8 mouse cellular contexts compared by ENCODE assay signal in the genomic region with DNA sequence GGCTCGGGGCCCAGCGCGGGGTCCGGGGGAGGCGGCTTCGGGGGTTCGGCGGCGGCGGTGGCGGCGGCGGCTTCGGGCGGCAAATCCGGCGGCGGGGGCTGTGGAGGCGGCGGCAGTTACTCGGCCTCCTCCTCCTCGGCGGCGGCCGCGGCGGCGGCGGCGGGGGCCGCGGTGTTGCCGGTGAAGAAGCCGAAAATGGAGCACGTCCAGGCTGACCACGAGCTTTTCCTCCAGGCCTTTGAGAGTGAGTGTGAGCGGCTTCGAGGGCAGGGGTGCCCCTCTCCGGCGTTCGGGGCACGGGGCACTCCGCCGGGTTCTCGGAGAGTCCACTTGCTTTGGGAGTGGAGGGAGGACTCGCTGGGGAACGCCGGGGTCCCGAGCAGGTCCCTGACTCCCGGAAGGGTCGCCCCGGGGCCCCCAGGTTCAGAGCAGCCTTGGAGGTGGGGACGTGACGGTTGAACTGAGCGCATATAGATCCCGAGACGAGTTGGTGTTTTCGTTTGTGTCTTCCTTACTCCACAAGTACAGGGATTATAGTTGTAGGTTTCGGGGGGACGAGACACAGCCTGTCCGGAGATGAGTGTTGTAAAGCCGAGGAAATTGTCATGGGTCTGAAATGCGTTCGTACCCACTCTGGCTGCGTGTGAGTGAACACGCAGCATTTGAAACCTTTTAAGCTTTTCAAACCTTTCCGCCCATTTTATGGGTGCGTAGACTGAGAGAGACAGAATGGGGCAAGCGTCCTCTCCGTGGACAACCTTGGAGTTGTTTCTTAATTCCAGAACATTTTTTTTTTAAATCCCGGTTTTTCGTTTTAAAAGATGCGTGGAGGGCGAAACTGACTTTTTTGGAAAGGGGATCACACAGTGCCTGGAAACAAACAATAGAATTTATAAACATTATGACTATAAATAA. TPM values are rescaled to one million over a fixed set of nuclear protein-coding genes. Genes with fewer than 3 reads are reported as not detected.
DNase-seq lines count a peak whose midpoint lies in the region; ATAC-seq and TF ChIP-seq lines count a peak whose summit lies in the region.

No protein-coding gene starts in this region.

- peaks cover 7% of the 10 kb centered on the region; the same call in 1 of the 2 replicates for H3K4me1 ChIP-seq in kidney, embryonic 16.5 days (ENCODE audit: insufficient read depth, low read length)
- peaks cover 15% of the 10 kb centered on the region for H3K4me1 ChIP-seq in G1E (ENCODE audit: insufficient read depth, low read depth, low read length)
- H3K4me1 ChIP-seq in embryonic facial prominence, embryonic 12.5 days, result peaks cover 3% of the 10 kb centered on the region; the same call in 1 of the 2 replicates
- peaks cover 7% of the 10 kb centered on the region; the same call in 1 of the 2 replicates for H3K4me1 ChIP-seq in hindbrain, embryonic 15.5 days (replicated peaks)

- peak overlapping the region; percentile 100 for H3K27ac ChIP-seq in kidney, embryonic 16.5 days (ENCODE audit: low read length)
- H3K27ac ChIP-seq in embryonic facial prominence, embryonic 12.5 days, result peak overlapping the region; percentile 100
- H3K27ac ChIP-seq in hindbrain, embryonic 15.5 days (replicated peaks), result peak overlapping the region; percentile 98

- no peaks in the 10 kb centered on the region for H3K27me3 ChIP-seq in kidney, embryonic 16.5 days (ENCODE audit: insufficient read depth, low read length)
- H3K27me3 ChIP-seq in G1E (ENCODE audit: insufficient read depth, low read length), result no peaks in the 10 kb centered on the region
- no peaks in the 10 kb centered on the region for H3K27me3 ChIP-seq in embryonic facial prominence, embryonic 12.5 days
- H3K27me3 ChIP-seq in hindbrain, embryonic 15.5 days, result no peaks in the 10 kb centered on the region

- H3K9me3 ChIP-seq in kidney, embryonic 16.5 days (ENCODE audit: low read length), result no peaks in the 10 kb centered on the region
- no peaks in the 10 kb centered on the region for H3K9me3 ChIP-seq in G1E (replicated peaks)
- H3K9me3 ChIP-seq in embryonic facial prominence, embryonic 12.5 days, result no peaks in the 10 kb centered on the region
- H3K9me3 ChIP-seq in hindbrain, embryonic 15.5 days, result no peaks in the 10 kb centered on the region

- H3K9ac ChIP-seq in kidney, embryonic 16.5 days (replicated peaks; ENCODE audit: low read length), result peak overlapping the region; percentile 92
- H3K9ac ChIP-seq in embryonic facial prominence, embryonic 12.5 days, result peak overlapping the region; percentile 96
- H3K9ac ChIP-seq in hindbrain, embryonic 15.5 days, result peak overlapping the region; percentile 92

- H3K4me2 ChIP-seq in kidney, embryonic 16.5 days (replicated peaks; ENCODE audit: low read depth, low read length), result peak overlapping the region; percentile 67
- H3K4me2 ChIP-seq in embryonic facial prominence, embryonic 12.5 days (replicated peaks), result peak overlapping the region; percentile 59
- H3K4me2 ChIP-seq in hindbrain, embryonic 15.5 days, result peak overlapping the region; percentile 75

- no peak for DNase-seq in kidney, adult 8-10 months
- peak; percentile 6 for DNase-seq in G1E (ENCODE audit: low spot score)
- peak; percentile 6 for DNase-seq in lung, postnatal 14 days
- peak; percentile 50 for DNase-seq in thymus, postnatal 0 days (ENCODE audit: low spot score)
- no peak for DNase-seq in left cerebral cortex, postnatal 36 days (ENCODE audit: low spot score in 2 of 2)

- peak; percentile 72 for ATAC-seq in kidney, embryonic 16.5 days (ENCODE audit: low FRiP score, low TSS enrichment)
- no peak for ATAC-seq in G1E (ENCODE audit: extremely low read depth, insufficient number of reproducible peaks, low FRiP score, poor library complexity, severe bottlenecking)
- peak; percentile 60 for ATAC-seq in embryonic facial prominence, embryonic 12.5 days (ENCODE audit: insufficient number of reproducible peaks, insufficient read depth, low FRiP score, low TSS enrichment)
- peak; percentile 72 for ATAC-seq in hindbrain, embryonic 15.5 days (ENCODE audit: low FRiP score, low read depth)

- 0 out of 2 replicates have a peak, but pooled peaks cover 2% of the 10 kb centered on the region for H3K36me3 ChIP-seq in kidney, embryonic 16.5 days (ENCODE audit: insufficient read depth, low read length)
- H3K36me3 ChIP-seq in G1E (replicated peaks), result peaks cover 21% of the 10 kb centered on the region
- H3K36me3 ChIP-seq in embryonic facial prominence, embryonic 12.5 days, result peaks cover 6% of the 10 kb centered on the region; the same call in 1 of the 2 replicates
- peaks cover 9% of the 10 kb centered on the region for H3K36me3 ChIP-seq in hindbrain, embryonic 15.5 days

- H3K4me3 ChIP-seq in kidney, embryonic 16.5 days (ENCODE audit: low read length), result peak overlapping the region; percentile 87
- peak overlapping the region; percentile 89 for H3K4me3 ChIP-seq in G1E (ENCODE audit: low read depth, low read length)
- peak overlapping the region; percentile 91 for H3K4me3 ChIP-seq in embryonic facial prominence, embryonic 12.5 days
- peak overlapping the region; percentile 97 for H3K4me3 ChIP-seq in hindbrain, embryonic 15.5 days

- TF ChIP-seq CTCF in G1E (IDR thresholded peaks at IDR 0.05; ENCODE audit: low read depth, low read length), result no peak

- intact Hi-C loops in left cerebral cortex, postnatal 36 days (cut with DNase I), result loop anchor here (2.0 kb wide), 1 partner anchor 31 kb away; a partner anchor contains a TSS

- WGBS in kidney, embryonic 16.5 days, result under 1% methylated on average over 51 of the region's 74 CpGs
- under 1% methylated on average over 61 of the region's 74 CpGs for WGBS in embryonic facial prominence, embryonic 12.5 days
- under 1% methylated on average over 59 of the region's 74 CpGs for WGBS in hindbrain, embryonic 15.5 days

RNA-seq across cellular contexts. Expression of a gene that starts 0.7 kb away (rescaled TPM):
- 13.7 and 17.9 TPM in 2 replicates for polyA plus RNA-seq in kidney, embryonic 16.5 days (2015; fragmentation: Nextera tagmentation; extraction: Ambion mirVana)
- 300 and 318 TPM in 2 replicates for total RNA-seq in G1E (2014; fragmentation: Nextera tagmentation)
- total RNA-seq in G1E (2017), result 102 and 131 TPM in 2 replicates
- 43.7 and 60.7 TPM in 2 replicates for polyA plus RNA-seq in G1E (2012)
- polyA plus RNA-seq in embryonic facial prominence, embryonic 12.5 days (2016; fragmentation: Nextera tagmentation; extraction: Ambion mirVana), result 25.2 and 28.0 TPM in 2 replicates
- 10.5 and 14.4 TPM in 2 replicates for polyA plus RNA-seq in hindbrain, embryonic 15.5 days (2015; fragmentation: Nextera tagmentation; extraction: Ambion mirVana)
- 33.4 and 44.3 TPM in 2 replicates for polyA plus RNA-seq in thymus, postnatal 0 days (2015; fragmentation: Nextera tagmentation; extraction: Ambion mirVana)
- total RNA-seq in left cerebral cortex, postnatal 36 days (2021), result 10 to 100 TPM; 31.1 to 37.1 TPM

RNA-seq across cellular contexts. Expression of a gene that starts 31.4 kb away (rescaled TPM):
- 48.7 and 49.7 TPM in 2 replicates for polyA plus RNA-seq in kidney, embryonic 16.5 days (2015; fragmentation: Nextera tagmentation; extraction: Ambion mirVana)
- total RNA-seq in G1E (2014; fragmentation: Nextera tagmentation), result 41.9 and 65.5 TPM in 2 replicates
- 118 and 126 TPM in 2 replicates for total RNA-seq in G1E (2017)
- polyA plus RNA-seq in G1E (2012), result 3.5 and 6.2 TPM in 2 replicates
- polyA plus RNA-seq in embryonic facial prominence, embryonic 12.5 days (2016; fragmentation: Nextera tagmentation; extraction: Ambion mirVana), result 64.7 and 69.8 TPM in 2 replicates
- 37.0 and 37.1 TPM in 2 replicates for polyA plus RNA-seq in hindbrain, embryonic 15.5 days (2015; fragmentation: Nextera tagmentation; extraction: Ambion mirVana)
- 58.3 and 60.7 TPM in 2 replicates for polyA plus RNA-seq in thymus, postnatal 0 days (2015; fragmentation: Nextera tagmentation; extraction: Ambion mirVana)
- total RNA-seq in left cerebral cortex, postnatal 36 days (2021), result 10 to 100 TPM; 24.6 to 29.1 TPM

Comparison
In these comparisons a context has a peak if more than half of its experiments do, and no peak if none do; other contexts are left out.
1. DNase-seq: peak in G1E (single experiment), lung, postnatal 14 days (single experiment) and thymus, postnatal 0 days (single experiment); none in kidney, adult 8-10 months (0 of 2) and left cerebral cortex, postnatal 36 days (0 of 2).
2. Peak in every context shown above with its lines, with median percentiles within 50 percentile points of each other: H3K27ac ChIP-seq, H3K4me2 ChIP-seq, H3K4me3 ChIP-seq and H3K9ac ChIP-seq.